Mouse (Mus musculus) hematopoietic multipotent progenitor cell, adult 10-12 weeks (in vitro differentiated cells): Measurements from ENCODE around the gene Prss56. TPM values are rescaled to one million over a fixed set of nuclear protein-coding genes. Genes with fewer than 3 reads are reported as not detected.

ENCODE experiments used
- polyA plus RNA-seq: library from polyadenylated mRNA; stranded (reverse); fragments of >175 nt; gene quantifications from 2 replicates; pipeline ENCODE4 v1.2.3, GENCODE M21; 2012; ENCODE audit warnings: low replicate concordance

Gene Prss56
- polyA plus RNA-seq, result not detected in 2 replicates

DNA sequence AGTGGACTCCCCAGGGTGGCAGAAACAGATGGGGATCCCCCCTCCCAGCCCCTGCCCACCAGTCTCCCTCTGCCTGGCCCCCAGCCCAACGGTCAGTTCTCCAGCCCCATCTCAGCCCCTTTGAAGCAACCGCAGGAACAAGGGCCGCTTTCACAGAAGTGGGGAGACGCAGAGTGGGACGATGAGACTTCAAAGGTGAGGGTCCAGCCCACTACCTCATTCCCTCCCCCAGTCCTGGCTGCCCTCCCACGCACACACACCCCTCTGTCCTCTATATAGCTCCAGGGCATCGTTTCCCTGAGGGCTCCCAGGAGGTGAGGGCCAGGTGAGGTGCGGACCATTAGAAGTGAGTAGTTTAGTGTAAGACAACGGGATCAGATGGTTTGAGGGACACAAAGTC lies at the start of gene Prss56:
Gene Prss56, plus strand, starts transcription at position 301 of the 400 bp plus-strand sequence.

DNA sequence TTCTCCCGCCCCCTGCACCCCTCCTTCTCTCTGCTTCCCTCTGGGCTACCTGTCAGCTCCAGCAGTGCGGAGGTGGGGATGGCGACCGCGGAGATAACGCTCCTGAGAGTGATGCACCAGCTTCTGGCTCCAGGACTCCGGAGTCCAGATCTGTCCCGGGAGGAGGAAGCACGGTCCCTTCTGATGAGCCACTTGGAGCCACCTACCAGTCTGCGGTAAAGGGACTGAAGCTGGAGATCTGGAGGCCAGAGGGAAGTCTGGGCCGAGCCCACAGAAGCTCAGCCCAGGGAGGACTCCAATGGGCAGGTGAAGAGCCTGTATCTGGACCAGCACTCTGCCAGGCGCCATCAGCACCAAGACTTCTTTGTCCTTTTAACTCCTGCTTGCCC lies 26.9 kb upstream of the Prss56 start, which contains the start of gene Ecel1:
Gene Ecel1, minus strand, starts transcription at position 323 of the 389 bp plus-strand sequence.

DNA sequence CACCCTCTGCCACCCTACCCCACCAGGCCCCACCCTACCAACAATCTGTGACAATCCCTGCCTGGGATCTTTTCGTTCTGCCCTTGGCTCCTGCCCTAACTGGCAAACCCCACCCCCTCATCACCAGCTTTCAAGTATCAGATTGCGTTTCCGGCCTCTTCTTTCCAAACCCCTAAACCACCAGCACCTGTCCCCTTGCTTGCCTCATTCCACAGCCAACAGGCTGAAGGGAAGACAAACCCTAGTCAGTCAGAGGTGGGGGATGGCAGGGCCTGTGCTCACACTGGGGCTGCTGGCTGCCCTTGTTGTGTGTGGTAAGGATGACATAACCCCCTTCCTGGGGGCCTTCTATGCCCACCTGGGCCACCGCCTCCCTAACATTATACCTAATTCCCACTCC lies 7.3 kb downstream of the Prss56 start, which contains the start of gene Chrnd:
Gene Chrnd, plus strand, starts transcription at position 179 of the 400 bp plus-strand sequence.

DNA sequence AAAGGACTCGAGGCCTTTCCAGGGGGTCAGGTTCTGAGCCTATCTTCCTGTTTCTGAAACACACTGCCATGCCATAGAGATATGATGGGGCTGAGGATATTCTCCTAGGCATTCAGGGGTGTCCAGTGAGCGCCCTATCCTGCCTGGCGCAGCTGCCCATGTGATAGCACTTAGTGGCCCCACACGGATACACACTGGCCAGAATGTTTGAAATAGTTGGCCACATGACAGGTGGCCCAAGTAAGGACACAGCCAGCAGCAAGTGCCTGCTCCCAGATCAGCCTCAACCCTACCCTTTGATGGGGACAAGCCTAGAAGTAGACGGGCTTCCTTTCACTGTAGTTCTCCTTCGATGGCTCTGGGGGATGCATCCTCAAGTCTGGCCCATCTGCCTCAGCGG lies 21.4 kb downstream of the Prss56 start, which contains the start of gene Chrng:
Gene Chrng, plus strand, starts transcription at position 193 of the 400 bp plus-strand sequence.

DNA sequence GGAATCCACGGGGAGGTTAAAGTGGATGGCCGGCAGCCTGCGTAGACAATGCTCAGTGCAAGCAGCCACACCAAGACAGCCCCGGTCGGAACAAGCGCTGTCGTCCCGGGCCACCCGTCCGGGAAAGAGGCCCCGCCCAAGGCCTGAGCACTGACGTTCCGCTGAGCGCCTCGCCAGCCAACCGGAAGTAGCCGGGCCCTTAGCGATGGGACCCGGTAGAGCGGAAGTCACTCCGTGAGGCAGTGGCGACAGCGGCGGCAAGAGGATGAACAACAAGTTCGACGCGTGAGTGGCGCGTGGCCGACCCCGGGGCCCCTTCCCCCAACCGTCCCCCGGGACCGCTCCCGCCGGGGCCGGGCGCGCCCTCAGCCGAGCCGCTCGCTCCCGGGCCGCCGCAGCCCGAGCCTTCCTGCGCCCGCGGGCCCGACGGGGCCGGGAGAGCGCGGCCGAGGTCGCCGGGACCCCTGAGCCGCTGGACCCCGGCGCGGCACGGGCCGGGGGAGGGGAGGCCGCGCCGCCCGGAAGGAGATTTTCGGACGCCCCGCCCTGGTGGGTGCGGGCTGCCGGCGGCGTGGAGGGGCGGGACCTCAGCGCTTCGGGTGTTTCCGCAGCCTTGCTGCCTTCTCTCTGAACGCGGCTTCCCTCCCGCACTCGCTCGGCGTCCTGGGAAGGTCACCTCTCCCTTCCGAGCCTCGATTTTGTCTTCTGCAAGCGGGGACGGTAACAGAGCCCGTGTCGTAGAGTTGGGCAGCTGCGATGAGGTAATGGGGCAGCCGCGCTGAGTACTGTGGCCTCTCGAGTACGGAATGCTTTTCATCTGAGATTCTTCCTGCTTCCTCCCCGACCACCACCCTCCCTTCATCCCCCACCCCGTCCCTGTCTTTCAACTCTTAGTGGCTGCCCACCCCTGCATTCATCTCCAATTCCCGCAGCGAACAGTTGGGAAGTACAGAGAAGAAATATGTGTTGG lies 30.9 kb downstream of the Prss56 start, which contains the start of gene Eif4e2:
Gene Eif4e2, plus strand, starts transcription at position 180 of the 970 bp plus-strand sequence.

Other genes starting within 250 kb of the Prss56 start
- not detected in 2 replicates for gene Alppl2, start 93.4 kb upstream of the Prss56 start, polyA plus RNA-seq
- not detected in 2 replicates for gene Alpi, start 81.7 kb upstream of the Prss56 start, polyA plus RNA-seq
- gene Akp3, start 58.3 kb upstream of the Prss56 start, polyA plus RNA-seq, result not detected in 2 replicates
- gene Ecel1, start 26.8 kb upstream of the Prss56 start, polyA plus RNA-seq, result 0.05 and 0.18 TPM in 2 replicates
- not detected in 2 replicates for gene Chrnd, start 7.3 kb downstream of the Prss56 start, polyA plus RNA-seq
- not detected in 2 replicates for gene Chrng, start 21.3 kb downstream of the Prss56 start, polyA plus RNA-seq
- gene Eif4e2, start 30.6 kb downstream of the Prss56 start, polyA plus RNA-seq, result 16.0 and 17.9 TPM in 2 replicates
- gene Efhd1, start 81.0 kb downstream of the Prss56 start, polyA plus RNA-seq, result 1.0 and 3.5 TPM in 2 replicates
- gene Gigyf2, start 143.7 kb downstream of the Prss56 start, polyA plus RNA-seq, result 15.9 and 22.5 TPM in 2 replicates
- gene Kcnj13, start 211.4 kb downstream of the Prss56 start, polyA plus RNA-seq, result not detected in 2 replicates